Mouse (Mus musculus) heart, postnatal 36 days (tissue): Measurements from ENCODE around the gene Pgk1. TPM values are rescaled to one million over a fixed set of nuclear protein-coding genes. Genes with fewer than 3 reads are reported as not detected.
A peak's percentile ranks its signal among the peaks of the same experiment; 100 is the strongest.
"Not testable (repeated sequence)": the region's sequence is repeated elsewhere in the genome, so short reads cannot be mapped to it uniquely, and the experiment has no call there.

Experiments used
- DNase-seq, 2 experiments: peaks; one replicate each; pipeline ENCODE4 v3.0.0; 2021 to 2022
- intact Hi-C: fragments of 180-260 bp; cut with DNase I; formaldehyde crosslinking; loops from one replicate; pipeline ENCODE4 v1.15.1; 2025
- total RNA-seq, 2 experiments: library from RNA; stranded (reverse); gene quantifications; 2 replicates each; pipeline ENCODE4 v1.2.3; 2021

Pgk1 gene
- 100 to 1,000 TPM; 485 to 546 TPM for total RNA-seq

DNA sequence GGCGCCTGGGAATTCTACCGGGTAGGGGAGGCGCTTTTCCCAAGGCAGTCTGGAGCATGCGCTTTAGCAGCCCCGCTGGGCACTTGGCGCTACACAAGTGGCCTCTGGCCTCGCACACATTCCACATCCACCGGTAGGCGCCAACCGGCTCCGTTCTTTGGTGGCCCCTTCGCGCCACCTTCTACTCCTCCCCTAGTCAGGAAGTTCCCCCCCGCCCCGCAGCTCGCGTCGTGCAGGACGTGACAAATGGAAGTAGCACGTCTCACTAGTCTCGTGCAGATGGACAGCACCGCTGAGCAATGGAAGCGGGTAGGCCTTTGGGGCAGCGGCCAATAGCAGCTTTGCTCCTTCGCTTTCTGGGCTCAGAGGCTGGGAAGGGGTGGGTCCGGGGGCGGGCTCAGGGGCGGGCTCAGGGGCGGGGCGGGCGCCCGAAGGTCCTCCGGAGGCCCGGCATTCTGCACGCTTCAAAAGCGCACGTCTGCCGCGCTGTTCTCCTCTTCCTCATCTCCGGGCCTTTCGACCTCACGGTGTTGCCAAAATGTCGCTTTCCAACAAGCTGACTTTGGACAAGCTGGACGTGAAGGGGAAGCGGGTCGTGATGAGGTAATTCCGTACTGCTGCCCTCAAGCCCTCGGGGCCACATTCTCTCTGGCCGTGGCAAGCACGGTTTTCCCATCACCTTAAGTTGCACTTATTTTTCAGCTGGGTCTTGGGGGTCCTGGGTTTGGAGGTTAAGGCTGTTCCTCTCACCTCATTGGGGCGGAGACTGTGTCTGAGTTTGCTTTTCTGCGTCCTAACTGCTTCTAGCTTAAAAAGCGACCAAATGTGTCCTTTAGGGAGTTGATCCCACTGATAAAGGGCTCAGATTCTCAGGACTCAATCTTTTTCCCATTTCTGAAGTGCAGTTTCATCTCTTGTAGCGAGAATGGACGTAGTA lies at the start of gene Pgk1:
TSS of gene Pgk1 (plus strand) at position 388 of the 937 bp plus-strand sequence.
- peak; percentile 74 to 85 for DNase-seq
- intact Hi-C loops = loop anchor here (5.0 to 10.0 kb wide), 2 partner anchors 160 to 262 kb away; partner anchors contain the start of genes Atp7a and Atrx

DNA sequence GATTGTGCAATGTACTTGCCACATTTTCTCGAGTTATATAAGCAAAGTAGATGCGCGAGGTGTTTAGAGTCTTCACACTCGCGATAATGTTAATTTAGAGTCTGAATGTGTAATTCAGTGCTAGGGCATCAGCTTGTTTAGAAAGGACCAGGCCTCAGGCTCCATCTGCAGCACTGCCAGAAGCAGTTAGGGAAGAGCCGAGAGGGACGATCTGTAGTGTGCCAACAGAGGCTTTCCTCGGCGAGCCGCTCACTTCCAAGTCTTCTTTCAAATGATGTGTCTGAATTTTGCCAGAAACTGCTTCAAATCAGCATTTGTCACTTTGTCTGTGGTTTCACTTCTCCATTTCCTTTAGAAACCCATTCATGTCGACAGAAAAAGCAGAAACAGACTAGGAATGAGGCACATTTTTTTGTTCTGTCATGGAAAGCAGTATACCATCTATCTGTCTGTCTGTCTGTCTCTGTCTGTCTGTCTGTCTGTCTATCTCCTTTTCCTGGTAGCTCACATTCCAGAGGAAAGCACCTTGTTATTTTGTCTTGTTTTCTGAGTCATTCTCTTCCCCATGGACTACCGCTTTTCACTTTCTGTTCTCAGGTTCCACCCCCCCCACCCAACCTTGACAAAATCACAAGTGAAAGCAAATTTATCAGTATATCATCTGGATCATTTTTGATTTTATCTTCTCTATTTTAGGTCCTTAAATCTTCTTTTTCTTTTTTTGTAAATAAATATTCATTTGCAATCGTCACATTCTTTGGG lies 47.4 kb upstream of the Pgk1 start:
- intact Hi-C loops = no loop called here
- DNase-seq = no peak

DNA sequence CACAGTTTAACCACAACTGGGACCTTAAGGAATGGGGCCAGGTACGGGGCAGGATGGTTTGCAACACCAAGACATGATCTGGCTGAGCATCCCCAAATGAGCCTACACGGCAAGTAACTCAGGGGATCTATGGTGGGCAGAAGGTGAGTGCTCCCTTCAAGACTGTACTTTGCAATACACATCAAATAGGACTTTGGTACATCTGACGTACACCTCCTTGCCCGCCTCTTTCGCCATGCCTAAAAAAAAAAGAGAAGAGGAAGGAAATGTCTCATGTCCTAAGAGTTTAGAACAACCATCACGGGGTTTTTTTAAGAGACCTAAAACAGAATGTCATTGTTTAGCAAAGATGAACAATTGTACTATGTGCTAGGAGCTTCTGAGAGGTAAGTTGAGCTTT lies 44.0 kb upstream of the Pgk1 start, which contains the start of gene Tlr13:
TSS of gene Tlr13 (plus strand) at position 269 of the 400 bp plus-strand sequence.
- intact Hi-C loops = no loop called here

DNA sequence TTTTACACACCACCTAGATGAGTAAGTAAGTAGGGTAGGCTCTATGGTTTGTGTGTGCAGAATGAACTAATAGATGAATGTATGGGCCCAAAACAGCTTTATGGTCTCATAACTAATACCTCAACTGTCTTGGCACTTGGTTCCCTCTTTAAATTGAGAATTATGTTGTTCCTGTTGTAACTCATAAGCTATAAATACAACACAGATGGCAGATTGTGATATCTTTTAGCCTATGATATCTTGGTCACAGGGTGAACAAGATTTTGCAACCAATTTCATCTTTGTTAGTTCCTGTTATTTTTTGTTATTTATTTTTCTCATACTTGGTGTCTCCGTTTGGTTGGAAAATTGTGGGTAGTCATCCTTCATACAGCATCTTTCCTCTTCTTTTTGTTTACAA lies 38.7 kb upstream of the Pgk1 start:
- intact Hi-C loops = no loop called here
- DNase-seq = no peak

More for the DNA sequence above, 44.0 kb upstream of the Pgk1 start, which contains the start of gene Tlr13:
- no peak for DNase-seq

DNA sequence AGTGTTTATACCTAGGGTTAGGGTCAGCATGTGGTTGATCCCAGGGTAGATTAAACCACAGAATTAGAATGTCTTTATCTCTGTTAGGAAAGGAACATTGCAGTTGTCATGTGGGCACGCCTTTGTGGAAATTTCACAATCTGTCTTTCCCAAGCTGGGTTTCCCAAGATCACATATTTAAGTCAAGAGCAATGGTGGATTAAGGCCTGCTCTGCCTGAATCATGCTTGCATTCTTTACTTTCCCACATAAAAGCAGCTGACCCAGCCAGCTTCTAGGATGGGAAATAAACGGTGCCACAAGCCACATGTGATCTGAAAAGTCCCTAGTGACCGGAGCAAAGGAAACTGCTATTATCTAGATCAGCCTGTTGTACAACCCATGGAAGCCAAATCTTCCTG lies 37.4 kb upstream of the Pgk1 start:
- intact Hi-C loops = no loop called here
- DNase-seq = no peak

DNA sequence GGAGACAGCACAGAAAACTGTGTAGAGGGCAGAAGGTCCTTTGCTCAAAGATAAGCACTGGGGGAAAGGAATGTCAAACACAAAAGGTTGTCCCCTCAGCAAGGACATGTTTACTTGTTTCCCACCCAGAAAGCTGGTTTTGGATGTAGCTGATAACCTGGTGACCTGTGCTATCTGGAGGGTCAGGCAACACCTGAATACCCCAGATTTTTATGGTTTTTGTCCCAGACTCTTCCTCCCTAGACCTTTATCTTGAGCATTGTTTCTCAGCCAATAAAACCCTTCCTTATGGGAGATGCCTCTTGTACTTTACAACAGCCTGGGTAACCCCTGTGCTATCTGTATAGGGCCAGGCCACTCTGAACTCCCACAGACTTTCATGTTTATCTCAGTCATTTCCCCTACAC lies 32.7 kb upstream of the Pgk1 start:
- no peak for DNase-seq
- intact Hi-C loops = no loop called here

DNA sequence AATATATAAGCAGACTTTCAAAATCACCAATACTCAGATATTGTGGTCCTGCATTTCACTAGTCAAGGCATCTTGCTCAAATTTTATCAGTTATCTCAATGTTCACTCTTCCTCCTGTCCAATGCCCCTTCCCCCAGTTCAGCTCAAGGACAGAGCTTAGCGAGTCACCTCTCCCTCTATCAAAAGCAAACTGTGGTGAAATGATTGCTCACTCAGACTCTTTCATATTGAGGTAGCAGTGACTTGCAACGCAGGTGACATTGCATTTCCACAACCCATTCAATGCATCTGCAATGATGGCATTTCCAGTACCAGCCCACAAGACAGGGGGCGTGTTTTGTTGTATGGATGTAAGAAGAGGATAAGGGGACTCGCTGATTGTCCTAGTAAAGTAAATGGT lies 31.0 kb upstream of the Pgk1 start:
- intact Hi-C loops = no loop called here
- DNase-seq = no peak

DNA sequence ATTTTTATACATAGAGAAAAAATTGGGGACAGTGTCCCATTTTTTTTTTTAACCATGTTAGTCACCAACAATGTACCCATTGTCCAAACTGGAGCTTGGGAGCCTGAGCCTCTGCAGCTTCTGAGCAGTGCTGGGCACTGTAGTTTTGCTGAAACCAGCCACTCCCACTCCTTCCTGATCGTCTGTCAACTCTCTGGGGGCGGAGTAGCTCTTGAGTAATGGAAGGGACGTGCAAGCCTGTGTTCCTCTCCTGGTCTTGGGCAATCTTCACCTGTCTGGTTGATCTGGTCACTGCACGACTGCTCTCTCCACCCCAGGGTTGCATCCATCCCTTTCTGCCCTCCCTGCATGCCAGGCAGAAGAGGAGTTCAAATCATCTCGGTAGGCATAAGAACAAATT lies 22.9 kb upstream of the Pgk1 start:
- DNase-seq = no peak
- intact Hi-C loops = no loop called here

DNA sequence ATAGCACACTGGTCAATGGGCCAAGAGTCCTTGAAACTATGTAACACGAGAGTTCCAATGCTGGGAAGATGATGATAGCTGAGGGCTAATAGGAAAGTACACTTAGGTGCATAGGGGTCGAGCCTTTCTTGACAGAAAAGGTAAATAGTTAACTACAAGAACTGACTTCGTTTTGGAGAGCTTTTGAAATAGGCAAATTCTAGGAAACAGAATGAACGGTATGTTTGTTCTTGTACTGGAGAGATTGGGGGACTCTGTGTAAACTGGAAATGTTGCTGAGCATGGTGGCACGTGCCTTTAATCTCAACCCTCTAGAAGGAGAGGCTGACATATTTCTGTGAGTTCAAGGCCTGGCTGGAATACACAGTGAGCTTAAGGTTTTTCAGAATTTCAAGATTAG lies 22.3 kb upstream of the Pgk1 start:
- intact Hi-C loops = no loop called here
- no peak for DNase-seq

DNA sequence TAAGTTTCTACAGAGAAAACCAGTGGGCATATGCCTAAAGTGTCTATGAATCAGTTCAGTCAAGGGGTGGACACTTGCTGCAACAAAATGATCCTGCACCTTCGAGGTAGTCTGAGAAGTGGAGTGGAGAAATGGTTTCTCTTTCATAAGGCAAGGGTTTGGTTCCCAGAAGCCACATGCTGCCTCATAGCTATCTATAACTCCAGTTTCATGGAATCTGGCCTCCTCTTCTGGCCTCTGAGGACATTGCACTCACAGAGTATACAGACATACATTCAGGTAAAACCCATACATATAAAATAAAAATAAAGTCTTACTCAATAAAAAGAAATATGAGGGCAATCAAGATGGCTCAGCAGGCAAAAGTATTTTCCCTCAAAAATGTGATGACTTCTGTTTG lies 21.8 kb upstream of the Pgk1 start:
- intact Hi-C loops = loop anchor here (1.0 kb wide), 1 partner anchor 139 kb away; no protein-coding TSS in a partner anchor
- no peak for DNase-seq

DNA sequence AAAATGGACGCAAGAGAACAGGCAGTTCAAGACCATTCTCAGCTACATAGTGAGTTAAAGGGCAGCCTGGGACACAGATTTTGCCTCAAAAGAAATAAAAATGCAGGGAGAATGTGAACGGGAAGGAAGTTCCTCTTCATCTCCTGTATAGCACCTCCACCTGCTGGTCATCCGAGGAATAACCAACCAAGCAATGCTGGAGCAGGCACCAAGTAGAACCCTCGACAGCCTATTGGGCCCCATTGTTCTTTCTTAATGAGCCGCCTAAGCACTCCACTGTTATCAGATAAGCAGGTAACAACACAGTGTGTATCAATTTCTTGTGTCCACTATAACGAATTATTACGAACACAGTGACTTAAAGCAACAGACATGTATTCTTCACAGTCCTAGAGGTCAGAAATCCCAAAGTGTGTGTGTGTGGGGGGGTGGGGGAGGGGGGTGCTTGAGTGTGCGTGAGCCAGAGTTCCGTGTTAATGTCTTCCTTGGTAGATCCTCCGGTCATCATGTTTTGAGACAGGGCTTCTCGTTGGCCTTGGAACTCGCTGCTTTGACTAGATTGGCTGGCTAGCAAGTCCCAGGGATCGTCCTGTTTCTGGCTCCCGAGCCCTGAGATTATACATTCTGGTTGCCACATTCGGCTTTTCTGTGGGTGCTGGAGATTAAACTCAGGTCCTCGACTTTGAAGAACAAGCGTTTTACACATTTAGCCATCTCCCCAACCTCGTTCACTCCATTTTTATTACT lies 15.6 kb upstream of the Pgk1 start:
- intact Hi-C loops = loop anchor here (2.0 to 5.0 kb wide), 2 partner anchors 64 to 144 kb away; partner anchors contain the start of gene Atp7a
- DNase-seq = peak; percentile 53 to 68

DNA sequence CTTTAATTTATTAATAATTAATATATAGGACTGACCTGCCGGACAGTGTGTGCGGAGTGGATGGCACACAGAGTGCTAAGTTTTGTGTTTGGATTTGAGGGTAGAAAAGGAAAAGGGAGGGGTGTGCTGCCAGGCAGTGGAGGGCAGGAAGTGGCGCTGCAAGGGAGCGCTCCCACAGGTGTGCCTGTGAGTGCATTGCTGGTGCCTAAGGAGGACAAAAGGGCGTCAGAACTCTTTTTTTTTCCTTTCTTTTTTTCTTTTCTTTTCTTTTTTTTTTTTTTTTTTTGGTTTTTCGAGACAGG lies 15.1 kb upstream of the Pgk1 start:
- intact Hi-C loops = loop anchor here (2.0 to 5.0 kb wide), 2 partner anchors 65 to 145 kb away; partner anchors contain the start of gene Atp7a
- DNase-seq = no peak

DNA sequence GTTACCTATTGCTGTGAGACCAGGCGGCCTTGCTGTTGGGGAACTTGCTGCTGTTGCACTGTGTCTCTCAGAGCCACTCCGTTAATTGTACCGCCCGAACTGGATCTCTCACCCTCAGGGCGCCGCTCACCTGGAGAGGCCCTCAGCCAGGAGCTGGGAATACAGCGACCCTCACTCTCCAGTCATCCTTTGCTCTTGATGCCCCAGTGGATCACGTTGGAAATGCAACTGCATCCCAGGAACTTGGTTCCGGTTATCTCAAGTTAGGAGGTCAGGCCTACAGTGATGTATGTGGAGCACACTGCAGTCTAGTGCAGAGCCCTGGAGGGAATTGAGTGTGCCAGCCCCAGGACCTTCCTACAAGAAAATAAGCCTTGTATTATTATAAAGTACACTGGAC lies 10.6 kb upstream of the Pgk1 start:
- intact Hi-C loops = no loop called here
- DNase-seq = no peak

DNA sequence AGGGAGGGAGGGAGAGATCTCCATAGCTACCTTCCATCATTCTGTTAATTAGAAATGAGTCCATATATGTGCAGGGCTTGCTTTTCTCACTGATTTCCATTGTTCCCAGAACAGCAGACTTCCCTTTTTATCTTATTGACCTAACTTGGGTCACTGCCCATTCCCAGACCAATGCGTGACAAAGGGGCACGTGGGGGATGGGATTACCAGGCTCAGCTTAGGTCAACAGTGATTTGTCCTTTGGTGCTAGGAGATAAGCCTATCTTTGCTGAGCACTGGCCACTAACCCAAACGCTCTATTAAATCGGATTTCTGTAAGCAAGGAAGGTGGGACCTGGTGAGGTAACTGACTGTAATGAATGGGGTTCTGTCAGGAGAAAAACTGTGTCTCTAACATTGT lies 2.6 kb upstream of the Pgk1 start:
- intact Hi-C loops = loop anchor here (10.0 kb wide), 1 partner anchor 259 kb away; the partner anchor contains the start of gene Atrx
- no peak for DNase-seq

DNA sequence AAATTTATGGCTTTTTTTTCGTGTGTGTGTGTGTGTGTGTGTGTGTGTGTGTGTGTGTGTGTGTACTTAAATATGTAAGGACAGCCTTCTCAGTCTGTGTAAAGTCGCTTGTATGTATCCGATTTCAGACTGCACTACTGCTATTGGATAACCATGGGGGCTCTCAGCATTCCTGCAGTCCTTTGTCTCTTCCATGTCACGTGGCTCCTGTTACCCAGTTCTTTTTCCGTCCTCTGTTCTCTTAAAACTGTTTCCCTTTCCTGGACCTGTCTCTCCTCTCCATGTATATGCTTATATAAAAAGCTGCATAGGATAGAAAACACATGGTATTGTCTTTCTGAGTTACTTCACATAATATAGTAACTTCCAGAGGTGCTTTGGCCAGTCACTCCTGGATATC lies 1.2 kb upstream of the Pgk1 start:
- intact Hi-C loops = loop anchor here (5.0 to 10.0 kb wide), 2 partner anchors 158 to 261 kb away; partner anchors contain the start of genes Atp7a and Atrx
- DNase-seq = no peak

DNA sequence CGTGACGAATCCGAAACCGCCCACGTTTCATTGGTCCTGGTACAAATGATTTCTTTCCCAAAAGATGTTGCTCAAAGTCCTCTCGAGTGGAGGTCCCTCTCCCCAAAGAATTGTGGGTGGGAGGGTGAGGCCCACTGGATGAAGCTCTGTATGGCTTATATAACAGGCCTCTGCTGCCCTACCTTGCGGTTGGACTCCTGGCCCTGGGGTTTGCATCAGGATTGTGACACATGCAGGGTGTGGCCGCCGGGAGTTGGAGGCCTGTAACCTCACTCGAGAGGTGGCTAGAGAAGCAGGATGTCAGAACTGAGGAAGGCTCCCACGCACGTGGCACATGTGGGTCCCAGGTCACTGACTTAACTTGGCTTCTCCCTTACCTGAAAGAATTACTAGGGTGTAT lies 837 bp downstream of the Pgk1 start:
- intact Hi-C loops = loop anchor here (5.0 to 10.0 kb wide), 2 partner anchors 160 to 263 kb away; partner anchors contain the start of genes Atp7a and Atrx
- DNase-seq = peak in 1 of 2 experiments; percentile 2

DNA sequence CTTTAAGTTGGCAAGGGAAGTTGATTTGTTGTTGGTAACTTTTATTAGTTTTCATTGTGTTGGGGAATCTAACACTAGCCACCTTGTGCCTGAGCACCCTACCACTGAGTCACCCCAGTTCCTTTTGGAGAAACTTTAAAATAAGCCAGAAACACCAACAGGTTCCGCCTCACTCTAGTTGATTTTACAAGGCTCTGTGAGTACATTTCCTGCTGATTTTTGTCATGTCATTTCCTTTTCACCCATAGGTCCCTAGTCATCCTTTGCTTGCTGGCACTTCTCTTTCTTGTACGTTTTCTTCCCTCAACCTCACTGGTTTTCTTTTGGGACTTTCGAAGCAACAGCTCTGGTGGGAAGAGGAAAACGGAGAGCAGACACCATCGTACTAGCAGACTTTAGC lies 2.5 kb downstream of the Pgk1 start:
- intact Hi-C loops = loop anchor here (5.0 to 10.0 kb wide), 2 partner anchors 162 to 265 kb away; partner anchors contain the start of genes Atp7a and Atrx
- DNase-seq = no peak

DNA sequence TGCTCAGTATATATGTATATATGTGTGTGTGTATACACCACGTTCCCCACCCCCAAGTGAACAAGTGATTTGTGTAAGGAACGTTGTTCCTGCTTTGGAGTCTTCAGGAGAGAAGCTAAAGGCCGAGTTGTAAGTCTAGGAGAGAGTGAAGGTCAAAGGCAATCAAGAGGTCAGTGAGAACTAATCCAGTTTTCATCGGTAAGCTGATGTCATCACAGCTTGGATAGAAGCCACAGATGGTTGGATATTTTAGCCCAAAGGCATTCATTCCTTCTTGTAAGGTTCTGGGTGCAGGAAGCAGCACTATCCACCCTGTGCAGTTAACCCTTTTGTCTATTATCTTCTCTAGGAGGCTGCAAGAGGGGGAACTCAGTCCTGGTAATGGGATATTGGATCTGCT lies 3.2 kb downstream of the Pgk1 start:
- no peak for DNase-seq
- intact Hi-C loops = no loop called here

DNA sequence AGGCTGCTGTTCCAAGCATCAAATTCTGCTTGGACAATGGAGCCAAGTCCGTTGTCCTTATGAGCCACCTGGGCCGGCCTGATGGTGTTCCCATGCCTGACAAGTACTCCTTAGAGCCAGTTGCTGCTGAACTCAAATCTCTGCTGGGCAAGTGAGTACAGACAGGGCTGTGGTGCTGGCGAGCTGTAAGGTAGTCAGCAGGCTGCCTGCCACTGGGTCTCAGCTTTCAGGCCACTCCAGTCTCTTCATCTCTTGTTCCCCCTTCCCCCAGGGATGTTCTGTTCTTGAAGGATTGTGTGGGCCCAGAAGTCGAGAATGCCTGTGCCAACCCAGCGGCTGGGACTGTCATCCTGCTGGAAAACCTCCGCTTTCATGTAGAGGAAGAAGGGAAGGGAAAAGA lies 7.5 kb downstream of the Pgk1 start:
- DNase-seq, intact Hi-C loops: not testable (repeated sequence)

DNA sequence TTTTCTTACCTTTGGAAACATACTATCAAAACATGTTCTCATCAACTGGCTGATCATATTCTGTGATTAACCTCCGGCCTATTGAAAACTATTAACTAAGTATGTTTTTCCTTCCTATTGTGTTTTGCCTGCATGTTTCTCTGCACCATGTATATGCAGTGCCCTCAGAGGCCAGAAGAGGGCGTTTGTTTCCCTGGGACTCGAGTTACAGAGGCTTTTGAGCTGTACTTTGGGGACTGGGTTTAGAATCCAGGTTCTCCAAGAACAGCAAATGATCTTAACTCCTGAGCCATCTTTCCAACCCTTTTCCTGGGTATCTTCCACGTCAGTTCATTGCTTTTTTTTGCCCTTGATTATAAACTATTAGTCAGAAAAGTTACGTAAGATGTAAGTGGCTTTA lies 10.4 kb downstream of the Pgk1 start:
- intact Hi-C loops = no loop called here
- no peak for DNase-seq
